In genomic region chr10:79658829-79659228, GRCm38 (mm10) we compare ENCODE assay signal across 10 mouse cellular contexts. TPM values are rescaled to one million over a fixed set of nuclear protein-coding genes. Genes with fewer than 3 reads are reported as not detected.
DNase-seq lines count a peak whose midpoint lies in the region; ATAC-seq and TF ChIP-seq lines count a peak whose summit lies in the region.
"Had no signal": no experiment of that assay in that cellular context is flagged by ENCODE, and none has a peak within 500 bp of the region (broad histone marks: within the 10 kb centered on the region; RNA-seq: fewer than 3 reads in every experiment).

No protein-coding gene starts in this region.

- H3K4me1 ChIP-seq in kidney, postnatal 0 days (replicated peaks; ENCODE audit: insufficient read depth, low read length) = no peaks in the 10 kb centered on the region
- H3K4me1 ChIP-seq in MEL (ENCODE audit: control insufficient read depth in 1 of 2, insufficient read depth in 2 of 2, low read length in 2 of 2) = no peaks in the 10 kb centered on the region

- no peaks in the 10 kb centered on the region for H3K9me3 ChIP-seq in kidney, postnatal 0 days (replicated peaks; ENCODE audit: low read length)
- H3K9me3 ChIP-seq in MEL (replicated peaks; ENCODE audit: insufficient read depth, low read length) = no peaks in the 10 kb centered on the region

- peak; percentile 65 for TF ChIP-seq CTCF in kidney, postnatal 0 days (IDR thresholded peaks at IDR 0.05; ENCODE audit: low read depth)
- TF ChIP-seq CTCF in MEL (IDR thresholded peaks at IDR 0.05 in 2 of 3, conservative IDR thresholded peaks at IDR 0.05 in 1 of 3; ENCODE audit: control insufficient read depth in 1 of 3, insufficient read depth in 1 of 3, low read depth in 2 of 3, low read length in 3 of 3, poor library complexity in 1 of 3, severe bottlenecking in 1 of 3) = peak in 2 of 3 experiments; percentile 48 to 59; a peak in 4 of 6 replicates

- peak; percentile 23 for TF ChIP-seq RAD21 in MEL (IDR thresholded peaks at IDR 0.05; ENCODE audit: low read depth, low read length)

- no peak for TF ChIP-seq POLR2A in MEL (IDR thresholded peaks at IDR 0.05; ENCODE audit: control insufficient read depth in 1 of 2, insufficient read depth in 1 of 2, low read depth in 1 of 2, low read length in 2 of 2, poor library complexity in 1 of 2)

- no peak overlapping the region for H3K27ac ChIP-seq in kidney, postnatal 0 days
- H3K27ac ChIP-seq in MEL (ENCODE audit: control insufficient read depth, low read depth, low read length) = no peak overlapping the region

- H3K79me2 ChIP-seq in MEL (ENCODE audit: control insufficient read depth, insufficient read depth, low read length, poor library complexity) = no peaks in the 10 kb centered on the region

- peak; percentile 45; the same call in 1 of the 2 replicates for ATAC-seq in kidney, postnatal 0 days (replicated peaks; ENCODE audit: low FRiP score, low read depth)
- no peak for ATAC-seq in monocyte, adult 5-6 weeks (replicated peaks; ENCODE audit: insufficient number of reproducible peaks, low FRiP score, low TSS enrichment, poor library complexity, severe bottlenecking)

- no peak for DNase-seq in kidney, postnatal 0 days (ENCODE audit: low spot score)
- no peak for DNase-seq in kidney, adult 11 months
- DNase-seq in A20 (ENCODE audit: low read depth, low spot score) (peak; percentile 57), MEL (ENCODE audit: low read depth, low spot score) (peak; percentile 32)
- DNase-seq in kidney, postnatal 14 days = peak; percentile 51
- DNase-seq in urinary bladder, postnatal 36 days (ENCODE audit: low spot score in 2 of 2) = no peak
- DNase-seq in gastrocnemius, postnatal 4 days (ENCODE audit: low spot score in 2 of 2) = no peak
- DNase-seq: cerebellum, adult 2 months; heart, postnatal 36 days had no signal

- WGBS in kidney, postnatal 0 days = 22% methylated on average over 4 of the region's 4 CpGs

- TF ChIP-seq EP300 in MEL (IDR thresholded peaks at IDR 0.05; ENCODE audit: low read depth in 1 of 2, low read length in 2 of 2) = no peak

- no peaks in the 10 kb centered on the region for H3K36me3 ChIP-seq in kidney, postnatal 0 days (ENCODE audit: insufficient read depth, low read length)
- H3K36me3 ChIP-seq in MEL (ENCODE audit: control insufficient read depth in 1 of 2, insufficient read depth in 2 of 2, low read length in 2 of 2) = no peaks in the 10 kb centered on the region

- H3K9ac ChIP-seq in kidney, postnatal 0 days (ENCODE audit: low read depth, low read length) = no peak overlapping the region
- H3K9ac ChIP-seq in MEL (ENCODE audit: control insufficient read depth, low read depth, low read length, poor library complexity, severe bottlenecking) = no peak overlapping the region

- no peaks in the 10 kb centered on the region for H3K27me3 ChIP-seq in kidney, postnatal 0 days (ENCODE audit: insufficient read depth, low read length)
- no peaks in the 10 kb centered on the region for H3K27me3 ChIP-seq in MEL (ENCODE audit: control insufficient read depth in 1 of 2, insufficient read depth in 2 of 2, low read length in 2 of 2)

- no peak overlapping the region for H3K4me2 ChIP-seq in kidney, postnatal 0 days (ENCODE audit: low read length)

- H3K4me3 ChIP-seq in kidney, postnatal 0 days (replicated peaks; ENCODE audit: low read depth, low read length) = no peak overlapping the region
- no peak overlapping the region for H3K4me3 ChIP-seq in MEL (ENCODE audit: control insufficient read depth in 1 of 2, insufficient read depth in 1 of 2, low read depth in 2 of 2, low read length in 2 of 2)

TF ChIP-seq in MEL, 35 proteins besides CTCF, POLR2A, EP300 and RAD21:
- TF ChIP-seq MAFK (IDR thresholded peaks at IDR 0.05; ENCODE audit: borderline replicate concordance, low read depth, low read length) (no peak), TAL1 (IDR thresholded peaks at IDR 0.05; ENCODE audit: low read length) (no peak), ETS1 (IDR thresholded peaks at IDR 0.05; ENCODE audit: low read depth, low read length) (no peak), POLR2AphosphoS2 (IDR thresholded peaks at IDR 0.05; ENCODE audit: low read length) (no peak), USF1 (IDR thresholded peaks at IDR 0.05; ENCODE audit: low read depth, low read length) (no peak), NRF1 (IDR thresholded peaks at IDR 0.05; ENCODE audit: insufficient read depth, low read depth, low read length, poor library complexity, severe bottlenecking) (no peak), GABPA (IDR thresholded peaks at IDR 0.05; ENCODE audit: low read depth, low read length) (no peak)

RNA-seq across cellular contexts. Expression of gene Madcam1, which starts 5.5 kb away (rescaled TPM):
- polyA plus RNA-seq in kidney, postnatal 0 days (2015; fragmentation: Nextera tagmentation; extraction: Ambion mirVana) = 1.5 TPM in 2 replicates
- not detected in 2 replicates for total RNA-seq in MEL (2012; rRNA removed)
- polyA plus RNA-seq in MEL (2012; ENCODE audit: insufficient read depth in 1 of 2, insufficient read length in 2 of 2, low read depth in 1 of 2, low replicate concordance in 2 of 2, missing spikeins in 1 of 2) = not detected
- not detected in 3 replicates for total RNA-seq in monocyte, adult 5-6 weeks (2017)
- under 1 TPM in 1 of 2 experiments, not detected in 1; 0.39 TPM for total RNA-seq in gastrocnemius, postnatal 4 days (2021)
- total RNA-seq: heart, postnatal 36 days had no signal
- polyA plus RNA-seq: cerebellum, adult 2 months had no signal

RNA-seq across cellular contexts. Expression of gene Tpgs1, which starts 10.3 kb away (rescaled TPM):
- 82.5 and 84.9 TPM in 2 replicates for polyA plus RNA-seq in kidney, postnatal 0 days (2015; fragmentation: Nextera tagmentation; extraction: Ambion mirVana)
- total RNA-seq in MEL (2012; rRNA removed) = 17.7 and 23.5 TPM in 2 replicates
- polyA plus RNA-seq in MEL (2012; ENCODE audit: insufficient read depth in 1 of 2, insufficient read length in 2 of 2, low read depth in 1 of 2, low replicate concordance in 2 of 2, missing spikeins in 1 of 2) = 10 to 100 TPM in 1 of 2 experiments, not detected in 1; 48.0 TPM
- total RNA-seq in monocyte, adult 5-6 weeks (2017) = 8.9 to 28.4 TPM (median 25.4 TPM) in 3 replicates
- total RNA-seq in gastrocnemius, postnatal 4 days (2021) = 10 to 100 TPM; 21.2 to 21.6 TPM

RNA-seq across cellular contexts. Expression of gene Odf3l2, which starts 13.3 kb away (rescaled TPM):
- polyA plus RNA-seq in kidney, postnatal 0 days (2015; fragmentation: Nextera tagmentation; extraction: Ambion mirVana) = not detected in 2 replicates
- not detected in 2 replicates for total RNA-seq in MEL (2012; rRNA removed)
- polyA plus RNA-seq in MEL (2012; ENCODE audit: insufficient read depth in 1 of 2, insufficient read length in 2 of 2, low read depth in 1 of 2, low replicate concordance in 2 of 2, missing spikeins in 1 of 2) = not detected
- total RNA-seq in monocyte, adult 5-6 weeks (2017) = not detected in 3 replicates
- total RNA-seq in gastrocnemius, postnatal 4 days (2021) = not detected
- total RNA-seq: heart, postnatal 36 days had no signal
- polyA plus RNA-seq: cerebellum, adult 2 months had no signal

RNA-seq across cellular contexts. Expression of gene Shc2, which starts 21.1 kb away (rescaled TPM):
- polyA plus RNA-seq in kidney, postnatal 0 days (2015; fragmentation: Nextera tagmentation; extraction: Ambion mirVana) = 5.4 TPM in 2 replicates
- total RNA-seq in MEL (2012; rRNA removed) = not detected in 2 replicates
- not detected for polyA plus RNA-seq in MEL (2012; ENCODE audit: insufficient read depth in 1 of 2, insufficient read length in 2 of 2, low read depth in 1 of 2, low replicate concordance in 2 of 2, missing spikeins in 1 of 2)
- total RNA-seq in monocyte, adult 5-6 weeks (2017) = not detected in 3 replicates
- 1 to 10 TPM; 5.8 to 5.9 TPM for total RNA-seq in gastrocnemius, postnatal 4 days (2021)

RNA-seq across cellular contexts. Expression of gene Cdc34, which starts 23.2 kb away (rescaled TPM):
- polyA plus RNA-seq in kidney, postnatal 0 days (2015; fragmentation: Nextera tagmentation; extraction: Ambion mirVana) = 68.1 and 75.7 TPM in 2 replicates
- total RNA-seq in MEL (2012; rRNA removed) = 288 and 318 TPM in 2 replicates
- 100 to 1,000 TPM; 417 to 422 TPM for polyA plus RNA-seq in MEL (2012; ENCODE audit: insufficient read depth in 1 of 2, insufficient read length in 2 of 2, low read depth in 1 of 2, low replicate concordance in 2 of 2, missing spikeins in 1 of 2)
- total RNA-seq in monocyte, adult 5-6 weeks (2017) = 76.0 to 109 TPM (median 89.7 TPM) in 3 replicates
- total RNA-seq in gastrocnemius, postnatal 4 days (2021) = 100 to 1,000 TPM; 307 to 315 TPM

Comparison
In these comparisons a context has a peak if more than half of its experiments do, and no peak if none do; other contexts are left out.
1. DNase-seq: peak in A20 (single experiment), MEL (single experiment) and kidney, postnatal 14 days (single experiment); none in kidney, postnatal 0 days (single experiment), kidney, adult 11 months (single experiment), urinary bladder, postnatal 36 days (0 of 2) and gastrocnemius, postnatal 4 days (0 of 2).